Mouse (Mus musculus): ENCODE measurements around the gene Tmem131l.

Gene Tmem131l

GRCm38 (mm10) chr3:83864064-83864548, 175.9 kb downstream of the Tmem131l start:
- no peak for DNase-seq (ENCODE audit: low spot score in 2 of 2)

- peak; percentile 47 to 74 for DNase-seq (ENCODE audit: low spot score in 2 of 2)
Observed at GRCm38 (mm10) chr3:83862956-83863355, 177.0 kb downstream of the Tmem131l start.

GRCm38 (mm10) chr3:83859595-83859994, 180.4 kb downstream of the Tmem131l start:
- no peak for DNase-seq (ENCODE audit: low spot score in 2 of 2)

GRCm38 (mm10) chr3:83859071-83859470, 180.9 kb downstream of the Tmem131l start:
- DNase-seq (ENCODE audit: low spot score in 2 of 2) = no peak

- no peak for DNase-seq (ENCODE audit: low spot score in 2 of 2)
Observed at GRCm38 (mm10) chr3:83857621-83858020, 182.4 kb downstream of the Tmem131l start.

- DNase-seq (ENCODE audit: low spot score in 2 of 2) = no peak
Observed at GRCm38 (mm10) chr3:83855643-83856042, 184.3 kb downstream of the Tmem131l start.

- DNase-seq (ENCODE audit: low spot score in 2 of 2) = no peak
Observed at GRCm38 (mm10) chr3:83849341-83849740, 190.6 kb downstream of the Tmem131l start.
